Mouse (Mus musculus) intestine, postnatal 0 days (tissue): ENCODE measurements at regions not wholly inside any gene's neighbourhood (a gene's known extent, or its start where the extent isn't known, plus 50 kb on each side); places are given as distances from the start of the nearest gene placed in this dataset.
"Not testable (repeated sequence)": the region's sequence is repeated elsewhere in the genome, so short reads cannot be mapped to it uniquely, and the experiment has no call there.

Experiments
- ATAC-seq: fragments of 200-750 bp; cut with Nextera tagmentation; 2 replicates; pipeline ENCODE4 v1.8.0; 2017; ENCODE audit warnings: mild to moderate bottlenecking, moderate TSS enrichment, moderate library complexity
- H3K27ac ChIP-seq: fragments of 300-500 bp; sonication (generic); 2 replicates; pipeline ENCODE4 v1.5.1; 2014; ENCODE audit warnings: mild to moderate bottlenecking, low read depth, low read length, moderate library complexity
- H3K27me3 ChIP-seq: fragments of 300-500 bp; sonication (generic); replicated peaks from 2 replicates; pipeline ENCODE4 v1.6.1; 2014; ENCODE audit warnings: low read length, mixed read lengths; ENCODE audit not compliant: control insufficient read depth, insufficient read depth
- H3K36me3 ChIP-seq: fragments of 300-500 bp; sonication (generic); 2 replicates; pipeline ENCODE4 v1.6.1; 2014; ENCODE audit warnings: mild to moderate bottlenecking, moderate library complexity; ENCODE audit not compliant: control insufficient read depth, insufficient read depth
- H3K4me1 ChIP-seq: fragments of 300-500 bp; sonication (generic); replicated peaks from 2 replicates; pipeline ENCODE4 v1.6.1; 2014; ENCODE audit warnings: antibody characterized with exemption, low read length, mixed read lengths; ENCODE audit not compliant: control insufficient read depth, insufficient read depth
- H3K4me2 ChIP-seq: fragments of 300-500 bp; sonication (generic); replicated peaks from 2 replicates; pipeline ENCODE4 v1.6.1; 2014; ENCODE audit warnings: low read depth, mild to moderate bottlenecking, moderate library complexity
- H3K4me3 ChIP-seq: fragments of 300-500 bp; sonication (generic); 2 replicates; pipeline ENCODE4 v1.5.1; 2014; ENCODE audit warnings: low read depth, low read length
- H3K9ac ChIP-seq: fragments of 300-500 bp; sonication (generic); 2 replicates; pipeline ENCODE4 v1.6.1; 2014; ENCODE audit warnings: mild to moderate bottlenecking, low read depth, low read length
- H3K9me3 ChIP-seq: fragments of 300-500 bp; sonication (generic); 2 replicates; pipeline ENCODE4 v1.6.1; 2016; ENCODE audit warnings: mixed run types; ENCODE audit not compliant: control insufficient read depth
- CTCF ChIP-seq: sonication (generic); IDR thresholded peaks from 2 replicates; pipeline ENCODE4 v1.5.1; 2016; ENCODE audit warnings: low read depth, mild to moderate bottlenecking, control low read depth, antibody characterized with exemption, moderate library complexity
- WGBS: fragments of 180-500 bp; shearing (Covaris S2); extraction: QIAGEN DNeasy Blood & Tissue Kit; methylation state at CpG from one replicate; pipeline ENCODE4 v1.1.7; 2014; 5-methylcytosine and 5-hydroxymethylcytosine counted together

DNA sequence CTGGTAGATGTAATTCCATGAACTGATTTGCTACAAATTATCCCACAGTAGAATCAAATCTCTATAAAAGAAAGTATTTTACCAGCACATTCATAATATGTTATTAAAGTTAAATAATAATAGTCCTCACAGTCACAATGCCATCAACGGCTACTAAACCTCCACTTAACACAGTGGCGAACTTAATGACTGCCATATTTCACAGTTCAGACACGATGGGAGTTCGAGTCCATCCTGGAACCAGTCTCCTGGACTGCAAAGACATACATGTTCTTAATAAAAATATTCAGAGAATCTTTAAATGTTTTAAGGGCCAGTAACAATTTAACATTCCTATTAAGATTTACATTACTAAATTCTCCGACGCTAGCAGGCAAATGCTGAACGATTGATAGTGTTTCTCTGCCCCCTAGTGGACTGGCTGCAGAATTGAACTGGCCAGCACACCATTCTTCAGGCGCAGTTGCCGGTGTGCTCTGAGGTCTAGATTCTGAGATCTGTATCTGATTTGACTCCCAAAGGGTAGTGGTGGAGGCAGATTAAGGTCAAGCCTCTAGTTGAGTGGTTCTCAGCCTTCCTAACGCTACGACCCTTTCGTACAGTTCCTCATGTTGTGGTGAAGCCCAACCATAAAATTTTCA is 182.3 kb downstream of the Csl start:
- no peak for ATAC-seq
- WGBS, result 26% methylated on average over 12 of the region's 12 CpGs

DNA sequence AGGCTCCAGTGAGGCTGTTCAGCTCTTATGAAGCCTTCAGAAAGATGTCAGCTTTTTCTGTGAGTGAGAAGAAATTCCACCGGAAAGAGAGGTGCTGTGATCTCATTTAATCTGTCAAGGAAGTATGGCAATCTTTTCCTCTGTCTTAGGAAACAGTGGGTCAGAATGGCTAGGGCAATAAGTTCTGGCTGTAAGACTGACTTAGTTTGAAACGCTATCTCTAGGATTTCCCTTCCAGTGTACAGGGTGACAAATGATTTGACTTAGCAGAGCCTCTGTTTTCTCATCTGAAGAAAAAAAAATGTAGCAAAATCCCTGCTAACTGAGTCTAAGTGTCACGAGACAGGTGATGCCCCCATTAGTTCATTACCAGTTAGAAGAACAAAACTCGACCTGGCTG is 181.1 kb downstream of the Csl start:
- ATAC-seq, result no peak
- no peak for TF ChIP-seq CTCF
- Histone ChIP-seq H3K9me3 (no peaks in the 10 kb centered on the region), H3K4me3 (no peak overlapping the region), H3K27ac (no peak overlapping the region), H3K4me1 (no peaks in the 10 kb centered on the region), H3K4me2 (no peak overlapping the region), H3K36me3 (no peaks in the 10 kb centered on the region), H3K27me3 (no peaks in the 10 kb centered on the region), H3K9ac (no peak overlapping the region)
- 57% methylated on average over 4 of the region's 4 CpGs for WGBS

More for the DNA sequence above, 182.3 kb downstream of the Csl start:
- H3K4me3 ChIP-seq, result no peak overlapping the region
- TF ChIP-seq CTCF, result peak; percentile 92
- H3K4me1 ChIP-seq, result no peaks in the 10 kb centered on the region
- no peaks in the 10 kb centered on the region for H3K36me3 ChIP-seq
- no peaks in the 10 kb centered on the region for H3K27me3 ChIP-seq
- no peak overlapping the region for H3K4me2 ChIP-seq
- H3K9ac ChIP-seq, result no peak overlapping the region
- no peaks in the 10 kb centered on the region for H3K9me3 ChIP-seq
- no peak overlapping the region for H3K27ac ChIP-seq

DNA sequence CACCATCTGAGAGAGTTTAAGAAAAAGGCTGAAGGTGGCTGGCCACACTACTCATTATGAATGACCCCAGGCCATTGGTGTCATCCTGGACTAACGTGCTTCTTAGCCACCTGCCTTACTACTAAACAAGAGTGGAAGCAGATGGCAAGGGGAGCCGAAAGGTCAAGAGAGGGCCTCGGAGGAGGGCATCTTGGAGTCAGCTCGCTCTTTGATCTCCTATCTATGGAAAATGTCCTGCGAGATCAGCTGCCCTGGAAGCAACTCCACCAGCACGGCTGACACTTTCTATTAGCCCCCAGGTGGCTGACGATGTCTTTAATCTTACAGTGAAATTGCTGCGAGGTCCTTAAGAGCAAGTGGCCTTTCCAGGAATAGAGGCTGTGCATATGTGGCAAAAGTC is 179.3 kb downstream of the Csl start:
- H3K4me1 ChIP-seq, result no peaks in the 10 kb centered on the region
- 54% methylated on average over 8 of the region's 8 CpGs for WGBS
- no peaks in the 10 kb centered on the region for H3K9me3 ChIP-seq
- ATAC-seq, result no peak
- no peak overlapping the region for H3K9ac ChIP-seq
- no peaks in the 10 kb centered on the region for H3K27me3 ChIP-seq
- H3K4me2 ChIP-seq, result no peak overlapping the region
- H3K4me3 ChIP-seq, result no peak overlapping the region
- no peaks in the 10 kb centered on the region for H3K36me3 ChIP-seq
- TF ChIP-seq CTCF, result no peak
- H3K27ac ChIP-seq, result no peak overlapping the region

DNA sequence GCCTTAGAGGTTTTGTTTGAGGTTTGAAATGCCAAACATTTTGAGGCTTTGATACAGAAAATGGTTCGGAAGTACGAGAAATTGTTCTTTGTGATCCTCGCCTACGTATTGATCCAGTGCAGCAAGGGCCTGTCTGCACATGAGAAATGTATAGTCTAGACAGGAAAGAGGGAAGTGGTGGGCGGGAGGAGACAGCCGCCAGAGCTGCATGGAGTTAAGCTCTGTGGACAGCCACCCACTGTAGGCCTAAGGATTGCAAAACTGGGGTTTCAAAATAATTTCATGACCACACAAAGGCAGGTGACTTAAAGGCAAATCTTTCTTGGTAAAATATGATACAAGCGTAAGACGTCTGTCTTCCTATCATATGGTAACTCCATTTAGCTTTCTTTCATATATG is 178.4 kb downstream of the Csl start:
- 84% methylated on average over 8 of the region's 8 CpGs for WGBS

DNA sequence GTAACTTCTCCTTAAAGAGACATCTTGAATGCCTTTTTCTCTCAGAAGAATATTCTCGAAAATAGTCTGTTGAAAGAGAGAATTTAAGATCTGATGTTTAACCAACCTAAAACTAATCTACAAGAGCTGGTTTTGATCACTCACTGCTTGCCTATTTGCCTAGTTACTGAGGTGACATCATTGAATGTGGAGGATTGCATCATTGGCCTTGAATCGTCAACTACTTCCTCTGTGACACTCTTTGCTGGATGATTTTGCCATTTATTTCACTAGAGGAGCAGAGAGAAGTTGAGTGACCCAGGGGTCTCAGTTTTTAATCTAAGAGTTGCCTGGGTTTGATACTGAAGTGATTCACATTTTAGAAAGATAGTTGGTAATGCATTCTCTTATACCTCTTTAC is 174.6 kb downstream of the Csl start:
- no peak for TF ChIP-seq CTCF
- ATAC-seq, result no peak
- H3K4me1 ChIP-seq, result no peaks in the 10 kb centered on the region
- 68% methylated on average over 2 of the region's 2 CpGs for WGBS
- H3K27ac ChIP-seq, result no peak overlapping the region
- H3K36me3 ChIP-seq, result no peaks in the 10 kb centered on the region
- no peak overlapping the region for H3K4me2 ChIP-seq
- H3K9me3 ChIP-seq, result no peaks in the 10 kb centered on the region
- H3K9ac ChIP-seq, result no peak overlapping the region
- H3K4me3 ChIP-seq, result no peak overlapping the region
- H3K27me3 ChIP-seq, result no peaks in the 10 kb centered on the region

More for the DNA sequence above, 178.4 kb downstream of the Csl start:
- H3K9ac ChIP-seq, result no peak overlapping the region
- H3K4me2 ChIP-seq, result no peak overlapping the region
- no peaks in the 10 kb centered on the region for H3K9me3 ChIP-seq
- ATAC-seq, result no peak
- no peak for TF ChIP-seq CTCF
- no peaks in the 10 kb centered on the region for H3K4me1 ChIP-seq
- H3K27ac ChIP-seq, result no peak overlapping the region
- H3K27me3 ChIP-seq, result no peaks in the 10 kb centered on the region
- no peak overlapping the region for H3K4me3 ChIP-seq
- no peaks in the 10 kb centered on the region for H3K36me3 ChIP-seq

DNA sequence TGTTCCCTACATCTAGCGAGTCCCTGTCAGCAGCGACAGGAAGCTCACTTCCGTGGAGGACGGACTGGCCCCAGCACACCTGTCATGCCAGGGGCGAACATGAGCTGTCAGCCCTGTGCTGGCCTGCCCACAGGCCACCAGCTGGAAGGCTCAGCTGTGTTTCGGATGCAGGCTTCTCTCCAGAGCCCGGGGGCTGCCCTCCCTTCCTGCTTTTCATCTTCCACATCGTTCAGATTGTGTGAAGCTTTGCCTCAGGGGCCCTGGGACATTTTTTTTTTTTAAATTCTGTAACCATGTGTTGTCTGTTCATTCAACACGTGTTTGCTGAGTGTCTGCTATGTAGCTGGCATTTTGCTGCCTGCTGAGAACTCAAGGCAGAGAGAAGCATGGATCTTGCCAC is 167.2 kb downstream of the Csl start:
- whole genome bisulfite sequencing, result 31% methylated on average over 9 of the region's 9 CpGs
- H3K4me3 ChIP-seq, result no peak overlapping the region
- H3K9ac ChIP-seq, result no peak overlapping the region
- no peak overlapping the region for H3K4me2 ChIP-seq
- no peaks in the 10 kb centered on the region for H3K4me1 ChIP-seq
- no peak overlapping the region for H3K27ac ChIP-seq
- no peaks in the 10 kb centered on the region for H3K27me3 ChIP-seq
- no peak for ATAC-seq
- H3K9me3 ChIP-seq, result no peaks in the 10 kb centered on the region
- no peaks in the 10 kb centered on the region for H3K36me3 ChIP-seq
- TF ChIP-seq CTCF, result no peak

DNA sequence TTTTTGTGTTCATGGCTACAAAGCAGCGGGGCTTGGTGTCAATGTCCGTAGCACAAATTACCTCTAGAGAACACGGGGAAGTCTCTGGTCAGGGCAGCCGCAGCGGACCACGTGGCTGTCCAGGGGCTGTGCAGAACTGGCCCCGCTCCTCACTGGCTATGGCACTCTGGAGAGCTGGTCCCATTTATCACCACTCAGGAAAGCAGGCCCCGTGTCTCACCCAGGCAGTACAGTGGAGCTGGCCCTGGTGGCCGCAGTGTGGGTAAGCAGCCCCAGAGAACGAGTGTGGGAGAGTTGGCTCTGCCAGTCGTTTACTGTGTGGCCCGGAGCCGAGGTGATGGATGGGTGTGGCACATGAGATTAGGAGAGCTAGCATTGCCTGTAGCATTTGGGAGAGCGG is 163.8 kb downstream of the Csl start:
- Histone ChIP-seq H3K4me3 (no peak overlapping the region), H3K4me1 (no peaks in the 10 kb centered on the region), H3K4me2 (no peak overlapping the region), H3K27me3 (no peaks in the 10 kb centered on the region), H3K9ac (no peak overlapping the region), H3K36me3 (no peaks in the 10 kb centered on the region), H3K27ac (no peak overlapping the region), H3K9me3 (no peaks in the 10 kb centered on the region)
- WGBS, result 79% methylated on average over 14 of the region's 14 CpGs
- no peak for ATAC-seq
- TF ChIP-seq CTCF, result no peak

DNA sequence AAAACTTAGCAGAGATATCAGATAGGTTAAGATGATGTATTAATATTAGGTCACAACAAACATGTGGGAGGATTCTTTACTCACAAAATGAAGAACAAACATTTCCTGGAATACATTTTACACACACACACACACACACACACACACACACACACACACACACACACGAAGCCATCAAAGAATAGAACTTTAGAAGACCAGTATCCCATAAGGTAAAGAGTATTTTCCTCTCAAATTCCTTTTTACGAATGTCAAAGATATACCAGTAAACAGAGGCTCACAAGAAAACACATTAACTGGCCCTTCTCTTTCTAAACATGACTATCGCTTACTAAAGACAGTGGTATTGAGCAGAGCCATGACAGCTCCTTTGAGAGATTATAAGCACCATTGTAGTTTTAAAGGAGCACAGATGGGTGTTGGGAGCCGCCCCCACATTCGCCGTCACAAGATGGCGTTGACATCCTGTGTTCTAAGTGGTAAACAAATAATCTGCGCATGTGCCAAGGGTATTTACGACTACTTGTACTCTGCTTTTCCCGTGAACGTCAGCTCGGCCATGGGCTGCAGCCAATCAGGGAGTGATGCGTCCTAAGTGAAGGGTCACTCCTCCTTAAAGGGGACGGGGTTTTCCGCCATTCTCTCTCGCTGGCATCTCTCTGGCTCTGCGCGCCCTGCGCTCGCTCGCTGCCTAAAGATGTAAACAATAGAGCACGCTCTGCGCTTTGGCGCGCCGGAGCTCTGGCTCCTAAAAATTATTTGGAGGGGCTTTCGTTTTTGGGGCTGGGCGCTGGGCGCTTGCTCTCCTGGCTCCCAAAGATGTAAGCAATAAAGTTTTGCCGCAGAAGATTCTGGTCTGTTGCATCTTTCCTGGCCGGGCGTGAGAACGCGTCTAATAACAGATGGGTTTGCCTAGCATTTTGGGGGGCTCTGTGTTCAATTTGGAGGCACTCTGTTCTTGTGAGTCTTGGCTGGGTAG is 160.0 kb downstream of the Csl start:
- not testable (repeated sequence) for H3K9ac ChIP-seq, H3K4me1 ChIP-seq, H3K27ac ChIP-seq, H3K27me3 ChIP-seq, H3K36me3 ChIP-seq, H3K9me3 ChIP-seq
- Histone ChIP-seq H3K4me2 (peak overlapping the region; percentile 59), H3K4me3 (peak overlapping the region; percentile 31)
- 53% methylated on average over 24 of the region's 34 CpGs for WGBS
- ATAC-seq, result peak; percentile 36; the same call in 1 of the 2 replicates
